Mouse (Mus musculus): Measurements from ENCODE around the gene 4933428G20Rik. TPM values are rescaled to one million over a fixed set of nuclear protein-coding genes. Genes with fewer than 3 reads are reported as not detected.

The 4933428G20Rik gene
- polyA plus RNA-seq, 1 experiment from 2014 or later = 0.10 TPM

GRCm38 (mm10) chr11:97509058-97509457 is 8.9 kb upstream of the 4933428G20Rik start:
- no peak for TF ChIP-seq CTCF (IDR thresholded peaks at IDR 0.05; ENCODE audit: low read depth)
- H3K27ac ChIP-seq (ENCODE audit: low read depth, low read length) = no peak overlapping the region
- no peaks in the 10 kb centered on the region for H3K36me3 ChIP-seq (ENCODE audit: control insufficient read depth, insufficient read depth)
- no peak overlapping the region for H3K9ac ChIP-seq (ENCODE audit: low read depth, low read length)
- no peak overlapping the region for H3K4me3 ChIP-seq (ENCODE audit: low read depth, low read length)
- H3K4me1 ChIP-seq (replicated peaks; ENCODE audit: control insufficient read depth, insufficient read depth, low read length) = no peaks in the 10 kb centered on the region
- no peaks in the 10 kb centered on the region for H3K9me3 ChIP-seq (ENCODE audit: control insufficient read depth)
- 42% methylated on average over 5 of the region's 5 CpGs for WGBS
- H3K4me2 ChIP-seq (replicated peaks; ENCODE audit: low read depth) = no peak overlapping the region
- 0 out of 2 replicates have a peak, but pooled peaks cover 3% of the 10 kb centered on the region for H3K27me3 ChIP-seq (replicated peaks; ENCODE audit: control insufficient read depth, insufficient read depth, low read length)
- no peak for ATAC-seq

GRCm38 (mm10) chr11:97508198-97508597 is 8.1 kb upstream of the 4933428G20Rik start:
- Histone ChIP-seq H3K4me3 (ENCODE audit: low read depth, low read length) (no peak overlapping the region), H3K27ac (ENCODE audit: low read depth, low read length) (no peak overlapping the region), H3K36me3 (ENCODE audit: control insufficient read depth, insufficient read depth) (no peaks in the 10 kb centered on the region), H3K9ac (ENCODE audit: low read depth, low read length) (no peak overlapping the region), H3K9me3 (ENCODE audit: control insufficient read depth) (no peaks in the 10 kb centered on the region), H3K4me1 (replicated peaks; ENCODE audit: control insufficient read depth, insufficient read depth, low read length) (no peaks in the 10 kb centered on the region), H3K27me3 (replicated peaks; ENCODE audit: control insufficient read depth, insufficient read depth, low read length) (0 out of 2 replicates have a peak, but pooled peaks cover 3% of the 10 kb centered on the region), H3K4me2 (replicated peaks; ENCODE audit: low read depth) (no peak overlapping the region)
- TF ChIP-seq CTCF (IDR thresholded peaks at IDR 0.05; ENCODE audit: low read depth) = no peak
- 73% methylated on average over 3 of the region's 3 CpGs for WGBS
- ATAC-seq = no peak

- Histone ChIP-seq H3K4me1 (replicated peaks; ENCODE audit: control insufficient read depth, insufficient read depth, low read length) (no peaks in the 10 kb centered on the region), H3K27ac (ENCODE audit: low read depth, low read length) (no peak overlapping the region), H3K4me3 (ENCODE audit: low read depth, low read length) (no peak overlapping the region), H3K4me2 (replicated peaks; ENCODE audit: low read depth) (no peak overlapping the region), H3K27me3 (replicated peaks; ENCODE audit: control insufficient read depth, insufficient read depth, low read length) (peaks cover 3% of the 10 kb centered on the region; the same call in 1 of the 2 replicates), H3K9ac (ENCODE audit: low read depth, low read length) (no peak overlapping the region), H3K9me3 (ENCODE audit: control insufficient read depth) (no peaks in the 10 kb centered on the region), H3K36me3 (ENCODE audit: control insufficient read depth, insufficient read depth) (peaks cover 5% of the 10 kb centered on the region; the same call in 1 of the 2 replicates)
- TF ChIP-seq CTCF (IDR thresholded peaks at IDR 0.05; ENCODE audit: low read depth) = peak; percentile 14; the same call in 1 of the 2 replicates
- no peak for ATAC-seq
- WGBS = 59% methylated on average over 8 of the region's 8 CpGs
Measured at GRCm38 (mm10) chr11:97506331-97506730, 6.2 kb upstream of the 4933428G20Rik start.

GRCm38 (mm10) chr11:97505784-97506183 is 5.6 kb upstream of the 4933428G20Rik start:
- Histone ChIP-seq H3K27me3 (replicated peaks; ENCODE audit: control insufficient read depth, insufficient read depth, low read length) (peaks cover 4% of the 10 kb centered on the region; the same call in 1 of the 2 replicates), H3K9me3 (ENCODE audit: control insufficient read depth) (no peaks in the 10 kb centered on the region), H3K4me2 (replicated peaks; ENCODE audit: low read depth) (no peak overlapping the region), H3K4me1 (replicated peaks; ENCODE audit: control insufficient read depth, insufficient read depth, low read length) (no peaks in the 10 kb centered on the region), H3K27ac (ENCODE audit: low read depth, low read length) (no peak overlapping the region), H3K4me3 (ENCODE audit: low read depth, low read length) (no peak overlapping the region), H3K36me3 (ENCODE audit: control insufficient read depth, insufficient read depth) (peaks cover 9% of the 10 kb centered on the region; the same call in 1 of the 2 replicates), H3K9ac (ENCODE audit: low read depth, low read length) (no peak overlapping the region)
- ATAC-seq = no peak
- no peak for TF ChIP-seq CTCF (IDR thresholded peaks at IDR 0.05; ENCODE audit: low read depth)
- 71% methylated on average over 4 of the region's 4 CpGs for WGBS

GRCm38 (mm10) chr11:97502846-97503245 is 2.7 kb upstream of the 4933428G20Rik start:
- ATAC-seq = no peak

GRCm38 (mm10) chr11:97502383-97502782 is 2.2 kb upstream of the 4933428G20Rik start:
- Histone ChIP-seq H3K4me1 (replicated peaks; ENCODE audit: control insufficient read depth, insufficient read depth, low read length) (no peaks in the 10 kb centered on the region), H3K4me3 (ENCODE audit: low read depth, low read length) (no peak overlapping the region), H3K27me3 (replicated peaks; ENCODE audit: control insufficient read depth, insufficient read depth, low read length) (peaks cover 21% of the 10 kb centered on the region; the same call in 1 of the 2 replicates), H3K27ac (ENCODE audit: low read depth, low read length) (no peak overlapping the region), H3K9ac (ENCODE audit: low read depth, low read length) (no peak overlapping the region), H3K4me2 (replicated peaks; ENCODE audit: low read depth) (no peak overlapping the region), H3K36me3 (ENCODE audit: control insufficient read depth, insufficient read depth) (peaks cover 20% of the 10 kb centered on the region; the same call in 1 of the 2 replicates), H3K9me3 (ENCODE audit: control insufficient read depth) (no peaks in the 10 kb centered on the region)
- no peak for ATAC-seq
- WGBS = 37% methylated on average over 9 of the region's 9 CpGs
- TF ChIP-seq CTCF (IDR thresholded peaks at IDR 0.05; ENCODE audit: low read depth) = no peak

More at GRCm38 (mm10) chr11:97502846-97503245, 2.7 kb upstream of the 4933428G20Rik start:
- no peak overlapping the region for H3K27ac ChIP-seq (ENCODE audit: low read depth, low read length)
- no peak overlapping the region for H3K4me2 ChIP-seq (replicated peaks; ENCODE audit: low read depth)
- no peaks in the 10 kb centered on the region for H3K9me3 ChIP-seq (ENCODE audit: control insufficient read depth)
- H3K9ac ChIP-seq (ENCODE audit: low read depth, low read length) = no peak overlapping the region
- TF ChIP-seq CTCF (IDR thresholded peaks at IDR 0.05; ENCODE audit: low read depth) = no peak
- H3K27me3 ChIP-seq (replicated peaks; ENCODE audit: control insufficient read depth, insufficient read depth, low read length) = peaks cover 21% of the 10 kb centered on the region; the same call in 1 of the 2 replicates
- H3K36me3 ChIP-seq (ENCODE audit: control insufficient read depth, insufficient read depth) = peaks cover 20% of the 10 kb centered on the region; the same call in 1 of the 2 replicates
- no peak overlapping the region for H3K4me3 ChIP-seq (ENCODE audit: low read depth, low read length)
- WGBS = 78% methylated on average over 4 of the region's 4 CpGs
- no peaks in the 10 kb centered on the region for H3K4me1 ChIP-seq (replicated peaks; ENCODE audit: control insufficient read depth, insufficient read depth, low read length)

All from intestine, postnatal 0 days (tissue).